Mouse (Mus musculus) layer of hippocampus, adult 18-20 months (tissue): ENCODE results near the gene Ascl2. TPM values are rescaled to one million over a fixed set of nuclear protein-coding genes. Genes with fewer than 3 reads are reported as not detected.
A peak's percentile ranks its signal among the peaks of the same experiment; 100 is the strongest.

ENCODE experiments used
- DNase-seq, 2 experiments: peaks; one replicate each; pipeline ENCODE4 v3.0.0; 2022; ENCODE audit warnings: low spot score in 2 of 2
- total RNA-seq, 2 experiments: library from RNA; stranded (reverse); gene quantifications; 2 replicates each; pipeline ENCODE4 v1.2.3; 2021

The Ascl2 gene
- total RNA-seq, 2 experiments from 2014 or later: 0.52 TPM; not detected in 1

DNA sequence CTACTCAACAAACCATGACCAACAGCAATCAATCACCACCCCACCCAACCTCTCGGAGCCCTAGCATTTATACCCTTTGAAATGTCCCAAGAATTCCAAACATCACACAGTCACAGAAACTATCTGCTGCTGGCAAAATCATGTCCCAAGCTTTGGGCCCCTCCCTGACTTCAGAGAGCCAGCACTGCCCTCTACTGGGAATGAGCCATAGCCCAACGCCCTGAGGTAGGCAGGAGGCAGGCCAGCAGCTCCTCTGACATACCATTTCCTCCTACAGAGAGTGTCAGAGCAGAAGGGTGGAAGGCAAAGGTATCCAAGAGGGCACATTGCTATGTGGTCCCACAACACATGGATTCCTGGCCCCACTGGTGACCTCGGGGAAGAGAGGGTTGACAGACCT, 33.6 kb upstream of the Ascl2 start:
- DNase-seq: no peak

DNA sequence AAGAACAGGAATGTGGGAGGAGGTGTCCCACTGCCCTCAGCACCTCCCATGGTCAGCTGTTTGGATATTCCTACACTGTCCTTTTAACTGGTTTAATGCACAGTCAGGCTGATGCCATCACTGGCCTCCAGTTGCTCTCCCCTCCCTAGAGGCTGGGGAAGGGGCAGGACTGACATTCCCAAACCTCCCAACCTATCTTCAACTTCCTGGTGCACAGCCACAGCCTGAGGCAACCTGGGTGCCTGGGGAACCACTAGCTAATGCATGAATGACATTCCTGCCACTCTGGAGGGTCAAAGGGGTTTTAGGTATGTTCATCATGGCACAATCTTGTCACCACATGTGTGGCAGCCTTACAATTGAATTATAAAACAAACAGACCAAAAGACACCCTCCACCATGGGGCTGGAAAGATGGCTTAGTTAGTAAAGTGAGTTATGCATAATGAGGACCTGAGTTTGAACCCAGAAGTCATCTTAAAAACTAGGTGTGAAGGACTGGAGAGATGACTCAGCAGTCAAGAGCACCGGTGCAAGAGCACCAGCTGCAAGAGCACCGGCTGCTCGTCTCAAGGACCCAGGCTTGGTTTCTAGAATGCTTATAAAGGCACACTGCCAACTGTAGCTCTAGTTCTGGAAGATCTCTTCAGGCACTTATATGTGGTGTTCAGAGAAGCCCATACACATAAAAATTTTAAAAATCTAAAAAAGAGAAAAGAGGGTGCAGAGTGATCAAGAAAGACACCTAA, 28.5 kb upstream of the Ascl2 start:
- DNase-seq: no peak

DNA sequence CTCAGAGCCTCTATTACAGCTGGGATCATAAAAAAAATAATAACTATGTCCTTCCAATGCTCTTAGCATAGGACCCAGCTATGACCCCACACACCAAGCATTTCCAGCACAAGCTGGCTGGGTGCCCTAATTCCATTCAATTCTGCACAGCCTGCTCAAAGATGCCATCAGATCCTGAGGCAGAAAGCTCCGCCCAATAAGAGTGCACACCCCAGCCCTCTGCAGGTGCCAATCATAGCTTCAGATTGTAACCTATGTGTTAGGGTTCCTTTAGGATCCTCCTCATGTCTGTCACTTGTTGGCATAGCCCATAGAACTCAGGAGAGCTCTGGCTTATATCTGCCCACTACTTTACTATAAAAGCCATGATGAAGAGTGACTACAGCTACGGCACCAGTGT, 27.9 kb upstream of the Ascl2 start:
- DNase-seq: no peak

DNA sequence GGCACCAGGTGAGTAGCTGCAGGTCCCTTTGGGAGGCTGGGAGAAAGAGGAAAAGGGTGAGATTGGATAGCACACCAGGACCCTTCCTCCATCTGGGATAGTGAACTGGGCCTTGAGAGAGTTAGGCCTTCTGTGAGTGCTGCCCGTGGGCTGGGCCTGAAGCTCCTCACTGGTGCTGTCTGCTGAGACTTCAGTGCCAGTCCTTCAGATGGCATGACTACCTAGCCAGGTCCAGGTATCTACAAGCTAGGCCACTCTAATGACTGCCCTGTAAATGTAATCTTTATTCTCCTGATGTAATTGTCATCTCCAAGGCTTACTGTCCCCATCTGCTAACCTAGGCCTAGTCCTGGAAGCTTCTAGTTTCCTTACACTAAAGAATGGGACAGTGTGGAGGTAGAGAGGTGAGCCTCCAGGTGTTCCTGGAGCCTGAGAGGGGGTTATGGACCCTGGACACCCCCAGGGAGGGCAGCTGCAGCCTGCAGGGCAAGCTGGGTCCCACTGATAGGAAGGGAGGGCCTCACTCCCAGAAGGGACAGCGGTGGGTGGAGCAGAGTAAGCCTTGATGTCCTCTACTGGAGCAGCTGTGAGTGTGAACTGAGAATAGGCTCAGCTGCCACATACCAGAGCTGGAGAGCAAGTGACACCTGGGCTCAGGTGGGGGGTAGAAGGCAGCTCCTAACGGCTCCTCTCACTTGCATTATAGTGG, 26.7 kb upstream of the Ascl2 start:
- no peak for DNase-seq

DNA sequence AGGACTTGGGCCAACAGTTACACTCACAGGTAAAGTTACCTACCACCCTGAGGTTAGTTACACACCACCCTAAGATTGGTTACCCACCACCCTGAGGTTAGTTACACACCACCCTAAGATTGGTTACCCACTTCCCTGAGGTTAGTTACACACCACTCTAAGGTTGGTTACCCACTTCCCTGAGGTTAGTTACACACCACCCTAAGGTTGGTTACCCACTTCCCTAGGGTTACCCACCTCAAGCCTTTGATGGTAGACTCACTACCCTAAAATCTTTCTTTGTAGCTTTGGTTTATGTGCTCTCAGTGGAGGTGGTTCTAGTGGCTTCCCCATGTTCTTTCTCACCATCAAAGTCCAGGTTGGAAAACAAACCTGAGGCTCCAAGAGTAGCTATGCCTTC, 25.9 kb upstream of the Ascl2 start:
- no peak for DNase-seq

DNA sequence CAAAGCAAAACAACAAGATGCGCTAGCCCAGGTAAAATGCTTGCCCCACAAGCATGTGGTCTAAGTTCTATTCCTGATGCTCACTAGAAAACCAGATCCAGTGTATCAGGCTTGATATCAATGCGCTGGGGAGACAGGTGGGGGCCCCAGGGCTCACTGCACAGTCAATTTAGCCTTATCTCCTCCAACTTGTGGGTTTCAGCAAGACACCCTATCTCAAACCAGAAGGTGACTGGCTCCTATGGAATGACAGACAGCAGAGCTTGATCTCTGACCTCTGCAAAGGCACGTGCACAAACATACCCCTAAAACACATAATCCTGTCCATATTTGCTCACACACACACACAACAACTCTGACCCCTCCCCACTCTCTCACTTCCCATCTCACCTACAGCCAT, 18.7 kb upstream of the Ascl2 start:
- no peak for DNase-seq

DNA sequence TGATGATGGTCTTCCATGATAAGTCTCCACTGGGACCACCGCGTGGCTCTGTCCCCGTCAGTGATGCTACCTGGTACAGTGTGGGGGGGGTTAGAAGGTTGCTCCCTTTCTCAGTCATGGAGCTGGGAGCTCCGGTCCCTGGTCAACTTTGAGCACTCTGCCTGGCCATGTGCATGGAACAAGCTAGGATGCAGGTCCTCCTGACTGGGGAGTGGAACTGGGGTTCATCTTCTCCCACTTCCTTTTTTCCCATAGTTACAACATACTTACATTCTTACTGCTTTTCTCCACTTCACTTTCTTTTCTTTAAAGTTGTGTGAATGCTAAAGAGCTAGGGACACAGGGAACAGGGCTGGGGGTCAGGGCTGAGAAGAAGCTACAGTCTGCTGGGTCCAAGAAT, 16.1 kb upstream of the Ascl2 start:
- no peak for DNase-seq

DNA sequence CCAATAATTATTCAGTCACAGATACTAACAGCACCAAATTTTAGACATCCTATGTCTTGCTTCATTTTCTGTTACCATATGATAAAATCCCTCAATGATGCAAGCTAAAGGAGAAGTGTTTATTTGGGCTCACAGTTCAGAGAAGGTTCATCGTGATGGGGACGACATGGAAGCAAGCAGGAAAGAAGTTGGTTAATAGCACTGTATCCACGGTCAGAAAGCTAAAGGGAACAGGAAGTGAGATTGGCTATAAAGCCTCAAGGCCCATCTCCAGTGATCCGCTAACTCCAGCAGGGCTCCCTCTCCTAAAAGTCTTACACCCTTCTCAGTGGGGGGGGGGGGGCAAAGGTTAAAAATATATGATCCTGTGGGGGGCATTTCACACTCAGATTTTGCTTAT, 12.8 kb upstream of the Ascl2 start:
- DNase-seq: no peak

DNA sequence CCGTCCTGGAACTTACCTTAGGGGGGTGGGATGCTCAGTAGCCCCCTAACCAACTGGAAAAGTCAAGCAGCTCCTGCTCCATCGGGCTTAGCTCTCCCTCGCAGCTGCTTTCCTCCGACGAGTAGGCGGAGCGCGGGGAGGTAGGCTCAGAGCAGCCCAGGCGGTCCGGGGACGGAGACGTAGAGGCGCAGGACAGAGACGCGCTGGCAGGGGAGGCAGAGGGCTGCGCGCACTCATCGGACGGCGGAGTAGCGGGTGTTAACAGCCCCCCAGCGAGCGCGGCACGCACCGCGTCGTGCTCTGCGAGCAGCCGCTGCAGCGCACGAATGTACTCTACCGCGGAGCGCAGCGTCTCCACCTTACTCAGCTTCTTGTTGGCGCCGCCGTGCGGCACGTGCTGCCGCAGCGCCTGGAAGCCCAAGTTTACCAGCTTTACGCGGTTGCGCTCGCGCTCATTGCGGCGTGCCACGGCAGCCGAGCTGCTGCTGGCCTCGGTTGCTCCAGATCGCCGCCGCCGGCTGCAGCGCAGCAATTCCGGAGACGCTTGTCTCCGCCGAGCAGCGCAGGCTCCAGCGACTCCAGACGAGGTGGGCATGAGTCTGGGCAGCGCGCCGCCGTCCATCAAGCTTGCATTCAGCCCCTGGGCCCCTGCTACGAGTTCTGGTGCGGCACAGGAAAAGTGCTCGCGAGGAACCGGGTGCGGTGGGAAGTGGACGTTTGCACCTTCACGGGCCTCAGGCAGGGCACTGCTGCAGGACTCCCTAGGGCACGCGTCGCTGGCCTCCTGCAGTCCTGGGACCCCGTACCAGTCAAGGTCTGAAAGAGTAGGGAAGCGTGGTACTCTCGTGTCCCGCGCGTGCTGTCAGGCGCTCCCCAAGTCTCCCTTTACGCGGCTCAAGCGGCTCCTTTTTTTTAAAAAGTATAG, 918 bp downstream of the Ascl2 start:
- DNase-seq: peak; percentile 43 to 59

DNA sequence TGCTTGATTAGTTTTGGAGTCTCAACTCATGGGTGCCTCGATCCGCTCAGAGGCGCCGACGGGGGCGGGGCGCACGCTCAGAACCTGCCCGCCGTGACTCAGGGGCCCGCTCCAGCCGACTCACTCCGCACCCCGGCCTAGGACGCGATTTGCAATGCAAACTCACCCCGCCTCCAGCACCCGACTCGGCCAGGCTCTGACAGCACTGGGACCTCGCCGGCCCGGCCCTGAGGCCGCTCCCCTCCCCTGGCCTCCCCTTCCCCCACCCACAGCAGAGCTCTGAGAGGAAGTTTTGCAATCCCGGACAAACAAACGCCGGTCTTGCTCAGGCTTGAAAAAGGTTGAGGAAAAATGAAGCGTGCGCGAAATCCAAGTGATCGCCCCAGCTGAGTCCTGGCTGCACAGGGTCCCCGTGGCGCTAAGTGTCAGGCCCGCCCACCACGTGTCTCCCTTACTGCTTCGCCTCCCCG, 1.6 kb downstream of the Ascl2 start:
- DNase-seq: no peak

DNA sequence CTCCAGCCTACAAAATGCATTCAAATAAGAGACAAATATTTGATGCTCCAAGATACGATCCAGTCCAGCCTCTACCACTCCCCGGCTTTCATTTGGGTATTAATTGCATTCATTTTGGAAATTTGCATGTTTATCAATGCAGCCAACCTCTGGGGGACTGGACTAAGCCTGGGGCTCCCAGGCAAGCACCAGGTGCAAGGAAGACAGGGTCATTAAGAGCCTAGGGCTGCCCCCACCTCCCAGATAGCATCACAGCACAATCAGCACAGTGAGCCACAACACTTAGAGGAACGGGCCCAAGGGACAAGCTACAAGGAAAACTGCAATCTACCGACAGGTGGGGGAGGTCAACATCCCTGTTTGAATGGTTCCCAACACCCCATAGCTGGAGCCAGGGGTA, 9.3 kb downstream of the Ascl2 start:
- no peak for DNase-seq

DNA sequence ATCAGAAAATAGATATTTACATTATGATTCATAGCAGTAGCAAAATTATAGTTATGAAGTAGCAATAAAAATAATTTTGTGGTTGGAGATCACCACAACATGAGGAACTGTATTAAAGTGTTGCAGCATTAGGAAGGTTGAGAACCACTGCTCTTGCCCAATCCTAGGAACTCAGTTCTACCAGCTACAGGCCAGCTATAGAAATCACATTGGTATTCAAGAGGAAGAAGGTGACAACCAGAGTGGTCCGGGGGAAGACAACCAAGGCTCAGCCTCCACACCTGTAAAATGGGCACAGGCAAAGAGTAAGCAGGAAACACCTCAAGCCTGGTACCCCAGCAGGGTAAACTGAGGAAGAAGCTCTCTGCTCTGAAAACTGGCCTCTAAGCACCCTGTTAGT, 10.2 kb downstream of the Ascl2 start:
- DNase-seq: no peak

DNA sequence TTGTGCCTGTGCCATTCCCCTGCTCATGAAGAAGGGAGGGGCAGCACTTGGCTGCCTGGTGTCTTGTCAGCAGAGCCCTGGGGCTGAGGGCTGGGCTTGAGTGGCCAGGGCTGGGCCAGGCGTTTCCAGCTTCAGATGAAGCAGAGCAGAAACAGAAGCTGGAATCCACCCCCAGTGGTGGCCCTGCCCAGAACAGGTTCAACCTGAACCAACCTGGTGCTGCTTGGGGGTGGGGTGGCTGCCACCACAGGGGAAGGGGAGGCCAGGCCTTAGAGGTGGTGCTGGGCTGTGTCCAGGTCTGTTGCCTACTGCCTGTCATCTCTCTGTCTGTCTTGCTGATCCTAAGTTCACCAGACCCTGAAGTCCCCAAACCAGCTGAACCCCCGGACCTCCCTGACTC, 13.0 kb downstream of the Ascl2 start:
- no peak for DNase-seq

DNA sequence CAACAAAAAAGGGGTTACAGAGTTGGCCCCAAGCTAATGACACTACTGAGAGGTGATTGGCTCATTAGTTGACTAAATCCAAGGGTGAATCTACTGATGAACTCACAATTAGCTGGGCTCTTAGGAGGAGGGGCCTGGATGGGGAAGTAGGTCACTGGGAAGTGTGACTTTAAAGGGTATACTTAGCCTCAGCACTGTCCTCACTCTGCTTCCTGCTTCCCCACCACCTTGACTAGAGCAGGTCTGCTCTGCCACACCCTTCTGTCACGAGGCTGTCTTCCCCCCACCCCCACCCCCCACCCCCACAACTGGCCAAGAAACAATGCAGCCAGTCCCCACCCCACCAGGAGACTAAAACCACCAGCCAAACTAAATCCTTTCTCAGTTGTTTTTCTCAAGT, 19.5 kb downstream of the Ascl2 start:
- no peak for DNase-seq

DNA sequence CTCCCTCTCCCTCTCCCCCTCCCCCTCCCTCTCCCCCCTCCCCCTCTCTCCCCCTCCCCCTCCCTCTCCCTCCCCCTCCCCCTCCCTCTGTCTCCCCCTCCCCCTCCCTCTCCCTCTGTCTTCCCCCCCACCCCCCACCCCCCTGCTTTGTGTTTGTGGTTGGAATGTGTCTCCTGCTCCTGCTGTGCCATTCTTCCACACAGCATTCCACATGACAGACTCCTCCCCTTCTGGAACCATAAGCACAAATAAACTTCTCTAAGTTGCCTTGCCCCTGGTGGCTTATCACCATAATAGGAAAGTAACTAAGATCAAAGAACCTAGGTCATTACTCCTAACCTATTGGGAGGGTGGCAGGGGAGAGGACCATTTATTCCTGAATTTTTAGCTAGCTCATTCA, 31.4 kb downstream of the Ascl2 start:
- DNase-seq: no peak

DNA sequence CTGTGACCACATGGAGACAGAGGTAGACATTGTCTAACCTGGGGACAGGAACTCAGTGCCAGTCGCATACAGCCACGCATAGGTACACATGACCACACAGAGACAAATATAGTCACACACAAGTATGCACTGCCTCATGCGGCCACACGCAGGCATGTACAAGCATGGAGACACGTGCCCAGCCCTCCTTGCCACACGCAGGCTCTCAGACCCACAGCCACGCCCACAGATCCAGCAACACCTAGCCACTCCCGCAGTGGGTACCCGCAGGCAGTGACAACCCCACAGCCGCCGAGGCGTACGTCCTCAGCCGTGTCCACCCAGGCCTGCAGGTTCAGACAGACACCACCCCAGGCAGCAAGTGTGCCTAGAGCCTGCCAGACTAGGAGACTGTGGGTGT, 33.4 kb downstream of the Ascl2 start:
- no peak for DNase-seq

DNA sequence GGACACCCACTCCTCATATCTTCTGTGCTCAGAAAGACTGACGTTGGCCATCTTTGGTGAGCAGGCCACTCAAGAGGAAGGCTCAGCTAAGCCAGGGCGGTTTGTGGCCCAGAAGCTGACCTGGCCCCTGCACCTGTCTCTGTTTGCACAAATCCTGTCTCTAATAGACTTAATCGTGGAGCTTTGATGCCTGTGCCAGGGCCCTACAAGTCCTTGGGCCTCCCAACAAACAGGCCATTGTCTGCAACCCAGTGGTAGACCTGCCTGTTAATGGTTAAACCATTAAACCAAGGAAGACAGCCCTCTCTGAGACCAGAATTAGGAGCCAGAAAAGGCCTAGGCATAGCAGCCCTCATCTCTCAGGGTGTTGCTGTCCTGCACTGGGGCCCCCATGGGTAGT, 36.6 kb downstream of the Ascl2 start:
- no peak for DNase-seq

DNA sequence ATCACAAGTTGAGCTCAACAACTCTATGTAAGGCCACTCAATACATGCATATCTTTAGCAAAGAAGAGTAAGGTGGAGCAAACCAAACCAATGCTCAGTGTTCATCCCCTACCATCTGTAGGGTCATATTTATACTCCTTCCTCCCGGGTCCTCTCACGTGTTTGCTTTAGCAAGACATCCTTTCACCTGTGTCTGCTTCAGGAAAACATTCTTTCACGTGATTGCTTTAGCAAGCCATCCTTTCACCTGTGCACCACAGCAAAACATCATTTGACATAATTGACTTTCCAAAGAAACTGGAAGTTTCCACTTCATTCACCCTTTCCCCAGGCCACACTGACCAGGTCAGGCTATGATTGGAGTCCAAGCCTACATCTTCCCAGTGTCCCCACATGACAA, 38.0 kb downstream of the Ascl2 start, which contains the start of gene Th:
Th (minus strand) TSS at position 101 of the 400 bp plus-strand sequence.
- DNase-seq: no peak

DNA sequence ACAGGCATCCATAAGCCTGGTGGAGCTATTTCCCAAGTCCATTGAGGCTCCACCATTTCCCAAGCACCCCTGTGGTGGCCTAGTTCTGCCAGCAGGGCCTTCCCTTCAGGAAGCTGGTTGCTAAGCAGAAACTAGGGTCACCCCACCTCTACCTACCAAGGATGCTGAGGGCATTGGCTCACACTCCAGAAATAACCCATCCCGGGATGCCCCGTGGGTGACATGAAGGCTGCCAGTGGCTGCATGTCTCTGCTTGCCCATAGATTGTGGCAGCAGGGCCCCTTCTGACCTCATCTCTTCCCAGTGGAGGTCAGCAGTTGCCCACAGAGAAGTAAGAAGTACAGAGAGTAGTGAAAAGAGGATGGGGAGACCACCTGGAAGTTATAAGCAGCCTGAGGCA, 39.5 kb downstream of the Ascl2 start:
- DNase-seq: no peak

DNA sequence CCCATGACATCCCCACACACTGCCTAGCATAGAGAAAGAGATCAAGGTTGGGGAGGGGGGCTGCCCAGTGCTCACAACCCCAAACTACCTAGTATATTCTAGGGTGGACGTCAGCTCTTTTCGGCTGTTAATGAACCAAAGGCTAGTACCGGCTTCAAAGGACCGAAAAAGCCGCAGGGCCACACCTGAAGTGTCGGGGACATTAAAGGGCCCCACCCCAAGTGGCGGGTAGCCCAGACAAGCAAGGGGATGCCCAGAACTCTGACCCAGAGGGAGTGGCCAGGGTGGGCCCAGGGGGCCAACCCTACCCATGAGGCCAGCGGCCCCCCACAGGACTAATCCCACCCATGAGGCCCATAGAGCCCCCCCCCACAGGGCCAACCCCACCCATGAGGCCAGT, 41.8 kb downstream of the Ascl2 start:
- DNase-seq: no peak
